Mouse (Mus musculus) myocyte (in vitro differentiated cells): Measurements from ENCODE around the gene Madd. TPM values are rescaled to one million over a fixed set of nuclear protein-coding genes. Genes with fewer than 3 reads are reported as not detected.
A peak's percentile ranks its signal among the peaks of the same experiment; 100 is the strongest.

ENCODE experiments used
- H3K27me3 ChIP-seq: one replicate; pipeline ENCODE4 v1.6.1; 2011; ENCODE audit not compliant: control insufficient read depth, insufficient read depth, insufficient read length
- H3K36me3 ChIP-seq: one replicate; pipeline ENCODE4 v1.6.1; 2011; ENCODE audit not compliant: control insufficient read depth, insufficient read depth
- H3K4me2 ChIP-seq: one replicate; pipeline ENCODE4 v1.6.1; 2011; ENCODE audit warnings: low read depth, control low read depth
- H3K4me3 ChIP-seq: one replicate; pipeline ENCODE4 v1.5.1; 2011; ENCODE audit warnings: mild to moderate bottlenecking, control low read depth, moderate library complexity
- H3K79me2 ChIP-seq: one replicate; pipeline ENCODE4 v1.6.1; 2011; ENCODE audit not compliant: control insufficient read depth, insufficient read depth
- H3ac ChIP-seq: one replicate; pipeline ENCODE4 v1.6.1; 2011; ENCODE audit not compliant: control insufficient read depth, insufficient read length
- CEBPB ChIP-seq: IDR thresholded peaks from 2 replicates; pipeline ENCODE4 v1.6.1; 2011; ENCODE audit warnings: mild to moderate bottlenecking, moderate library complexity; ENCODE audit not compliant: poor library complexity, insufficient read depth, severe bottlenecking
- E2F4 ChIP-seq: IDR thresholded peaks from one replicate; pipeline ENCODE4 v1.6.1; 2011; ENCODE audit warnings: mild to moderate bottlenecking, control low read depth, moderate library complexity; ENCODE audit not compliant: insufficient read depth
- MAX ChIP-seq: IDR thresholded peaks from one replicate; pipeline ENCODE4 v1.6.1; 2011; ENCODE audit warnings: low read depth, mild to moderate bottlenecking, control low read depth
- MYOD1 ChIP-seq, 3 experiments: IDR thresholded peaks; one replicate each; pipeline ENCODE4 v1.6.1; 2011; ENCODE audit warnings: control low read depth in 2 of 3, low read depth in 2 of 3, mild to moderate bottlenecking in 2 of 3, moderate library complexity in 1 of 3; ENCODE audit not compliant: insufficient read length in 2 of 3, control insufficient read depth in 1 of 3
- MYOG ChIP-seq, 3 experiments: IDR thresholded peaks; one replicate each; pipeline ENCODE4 v1.6.1; 2011; ENCODE audit warnings: control low read depth in 2 of 3, low read depth in 2 of 3, mild to moderate bottlenecking in 2 of 3; ENCODE audit not compliant: insufficient read length in 2 of 3, control insufficient read depth in 1 of 3, insufficient read depth in 1 of 3
- POLR2A ChIP-seq: IDR thresholded peaks from one replicate; pipeline ENCODE4 v1.6.1; 2011; ENCODE audit warnings: low read depth, mild to moderate bottlenecking, control low read depth, moderate library complexity; ENCODE audit not compliant: insufficient read length
- POLR2AphosphoS2 ChIP-seq: IDR thresholded peaks from one replicate; pipeline ENCODE4 v1.6.1; 2011; ENCODE audit warnings: low read depth, control low read depth; ENCODE audit not compliant: insufficient read length
- REST ChIP-seq: IDR thresholded peaks from one replicate; pipeline ENCODE4 v1.6.1; 2011; ENCODE audit warnings: mild to moderate bottlenecking, control low read depth, moderate library complexity; ENCODE audit not compliant: insufficient read depth, insufficient read length
- SRF ChIP-seq: IDR thresholded peaks from one replicate; pipeline ENCODE4 v1.6.1; 2011; ENCODE audit warnings: low read depth; ENCODE audit not compliant: control insufficient read depth, insufficient read length
- TCF12 ChIP-seq: IDR thresholded peaks from one replicate; pipeline ENCODE4 v1.6.1; 2011; ENCODE audit warnings: mild to moderate bottlenecking, control low read depth; ENCODE audit not compliant: poor library complexity, insufficient read depth, severe bottlenecking
- TCF3 ChIP-seq: IDR thresholded peaks from one replicate; pipeline ENCODE4 v1.6.1; 2011; ENCODE audit warnings: low read depth, control low read depth; ENCODE audit not compliant: insufficient read length
- USF1 ChIP-seq: IDR thresholded peaks from one replicate; pipeline ENCODE4 v1.6.1; 2011; ENCODE audit warnings: low read depth, mild to moderate bottlenecking, control low read depth, moderate library complexity
- polyA plus RNA-seq: library from polyadenylated mRNA; unstranded; fragments of >200 nt; fragmentation: generic; extraction: Trizol; gene quantifications from one replicate; pipeline ENCODE4 v1.2.1, GENCODE M21; 2012; ENCODE audit warnings: missing spikeins

Madd gene
- polyA plus RNA-seq, 1 experiment: 10.2 TPM

- TF ChIP-seq TCF12 (no peak), SRF (no peak), USF1 (no peak)
- Histone ChIP-seq H3ac (no peak overlapping the region), H3K79me2 (no peaks in the 10 kb centered on the region), H3K4me2 (no peak overlapping the region), H3K27me3 (no peaks in the 10 kb centered on the region), H3K4me3 (no peak overlapping the region), H3K36me3 (peaks cover 42% of the 10 kb centered on the region)
Measured at GRCm38 (mm10) chr2:91213311-91213710, 29.7 kb upstream of the Madd start.

- Histone ChIP-seq H3K4me3 (no peak overlapping the region), H3K79me2 (no peaks in the 10 kb centered on the region), H3K36me3 (peaks cover 31% of the 10 kb centered on the region), H3K27me3 (no peaks in the 10 kb centered on the region), H3ac (no peak overlapping the region), H3K4me2 (no peak overlapping the region)
- TF ChIP-seq TCF3: no peak
- no peak for TF ChIP-seq USF1
- TF ChIP-seq REST: no peak
- no peak for TF ChIP-seq TCF12
- TF ChIP-seq POLR2AphosphoS2: no peak
- TF ChIP-seq MAX: no peak
- TF ChIP-seq SRF: no peak
- TF ChIP-seq E2F4: no peak
- TF ChIP-seq MYOD1 (IDR thresholded peaks at IDR 0.05; ENCODE audit: control insufficient read depth in 1 of 3, insufficient read length in 2 of 3, low read depth in 2 of 3): no peak
- no peak for TF ChIP-seq POLR2A
- TF ChIP-seq CEBPB: no peak
- no peak for TF ChIP-seq MYOG (IDR thresholded peaks at IDR 0.05; ENCODE audit: control insufficient read depth in 1 of 3, insufficient read depth in 1 of 3, insufficient read length in 2 of 3, low read depth in 2 of 3)
Measured at GRCm38 (mm10) chr2:91206254-91206775, 22.7 kb upstream of the Madd start.

- Histone ChIP-seq H3K4me2 (peak overlapping the region; percentile 83), H3ac (peak overlapping the region; percentile 33), H3K36me3 (peaks cover 6% of the 10 kb centered on the region), H3K27me3 (no peaks in the 10 kb centered on the region), H3K4me3 (peak overlapping the region; percentile 77), H3K79me2 (no peaks in the 10 kb centered on the region)
- TF ChIP-seq SRF (no peak), E2F4 (no peak), TCF12 (no peak), POLR2AphosphoS2 (no peak), TCF3 (no peak), REST (no peak), CEBPB (no peak), USF1 (no peak), POLR2A (no peak), MAX (no peak), MYOG (IDR thresholded peaks at IDR 0.05; ENCODE audit: control insufficient read depth in 1 of 3, insufficient read depth in 1 of 3, insufficient read length in 2 of 3, low read depth in 2 of 3) (no peak), MYOD1 (IDR thresholded peaks at IDR 0.05; ENCODE audit: control insufficient read depth in 1 of 3, insufficient read length in 2 of 3, low read depth in 2 of 3) (no peak)
Measured at GRCm38 (mm10) chr2:91202972-91203656, 19.5 kb upstream of the Madd start.

- Histone ChIP-seq H3K79me2 (no peaks in the 10 kb centered on the region), H3K36me3 (peaks cover 6% of the 10 kb centered on the region), H3K27me3 (no peaks in the 10 kb centered on the region), H3K4me3 (peak within 1 kb of the TSS; percentile 77), H3ac (peak within 1 kb of the TSS; percentile 33), H3K4me2 (peak within 1 kb of the TSS; percentile 83)
- TF ChIP-seq CEBPB: no peak
- TF ChIP-seq USF1: no peak
- TF ChIP-seq MYOG (IDR thresholded peaks at IDR 0.05; ENCODE audit: control insufficient read depth in 1 of 3, insufficient read depth in 1 of 3, insufficient read length in 2 of 3, low read depth in 2 of 3): no peak
- TF ChIP-seq REST: no peak
- no peak for TF ChIP-seq MYOD1 (IDR thresholded peaks at IDR 0.05; ENCODE audit: control insufficient read depth in 1 of 3, insufficient read length in 2 of 3, low read depth in 2 of 3)
- peak; percentile 57 for TF ChIP-seq SRF
- TF ChIP-seq TCF12: no peak
- TF ChIP-seq E2F4: no peak
- peak; percentile 70 for TF ChIP-seq POLR2A
- TF ChIP-seq TCF3: no peak
- peak; percentile 61 for TF ChIP-seq POLR2AphosphoS2
- TF ChIP-seq MAX: no peak
Measured at GRCm38 (mm10) chr2:91202222-91202971, 18.8 kb upstream of the Madd start, which contains the start of the genes Nr1h3 and Acp2. TSS of gene Nr1h3 (minus strand) at chr2:91202834. TSS of gene Acp2 (plus strand) at chr2:91202885.
